Mouse (Mus musculus) midbrain, embryonic 15.5 days (tissue): ENCODE results near the gene Glis2. TPM values are rescaled to one million over a fixed set of nuclear protein-coding genes. Genes with fewer than 3 reads are reported as not detected.
"Not testable (repeated sequence)": the region's sequence is repeated elsewhere in the genome, so short reads cannot be mapped to it uniquely, and the experiment has no call there.

Source experiments
- ATAC-seq: fragments of 200-750 bp; cut with Nextera tagmentation; replicated peaks from 2 replicates; pipeline ENCODE4 v1.8.0; 2017; ENCODE audit warnings: moderate TSS enrichment
- H3K27ac ChIP-seq: fragments of 300-500 bp; sonication (generic); 2 replicates; pipeline ENCODE4 v1.5.1; 2015; ENCODE audit warnings: mild to moderate bottlenecking, inconsistent platforms
- H3K27me3 ChIP-seq: fragments of 300-500 bp; sonication (generic); replicated peaks from 2 replicates; pipeline ENCODE4 v1.6.1; 2015; ENCODE audit warnings: inconsistent platforms
- H3K36me3 ChIP-seq: fragments of 300-500 bp; sonication (generic); replicated peaks from 2 replicates; pipeline ENCODE4 v1.6.1; 2015; ENCODE audit warnings: inconsistent platforms
- H3K4me1 ChIP-seq: fragments of 300-500 bp; sonication (generic); 2 replicates; pipeline ENCODE4 v1.6.1; 2015; ENCODE audit warnings: inconsistent platforms
- H3K4me2 ChIP-seq: fragments of 300-500 bp; sonication (generic); 2 replicates; pipeline ENCODE4 v1.6.1; 2015; ENCODE audit warnings: inconsistent platforms, mild to moderate bottlenecking, moderate library complexity
- H3K4me3 ChIP-seq: fragments of 300-500 bp; sonication (generic); 2 replicates; pipeline ENCODE4 v1.5.1; 2015; ENCODE audit warnings: mild to moderate bottlenecking, inconsistent platforms
- H3K9ac ChIP-seq: fragments of 300-500 bp; sonication (generic); 2 replicates; pipeline ENCODE4 v1.6.1; 2015; ENCODE audit warnings: mild to moderate bottlenecking, inconsistent platforms
- H3K9me3 ChIP-seq: fragments of 300-500 bp; sonication (generic); 2 replicates; pipeline ENCODE4 v1.6.1; 2016; ENCODE audit warnings: inconsistent platforms
- WGBS: fragments of 180-500 bp; shearing (Covaris S2); methylation state at CpG from one replicate; pipeline ENCODE4 v1.1.7; 2015; ENCODE audit warnings: mixed read lengths; 5-methylcytosine and 5-hydroxymethylcytosine counted together
- polyA plus RNA-seq: library from polyadenylated mRNA; unstranded; fragments of >200 nt; fragmentation: Nextera tagmentation; extraction: Ambion mirVana; gene quantifications from 2 replicates; pipeline ENCODE4 v1.2.1, GENCODE M21; 2015

Gene Glis2
- polyA plus RNA-seq, 1 experiment from 2014 or later: 17.3 TPM

DNA sequence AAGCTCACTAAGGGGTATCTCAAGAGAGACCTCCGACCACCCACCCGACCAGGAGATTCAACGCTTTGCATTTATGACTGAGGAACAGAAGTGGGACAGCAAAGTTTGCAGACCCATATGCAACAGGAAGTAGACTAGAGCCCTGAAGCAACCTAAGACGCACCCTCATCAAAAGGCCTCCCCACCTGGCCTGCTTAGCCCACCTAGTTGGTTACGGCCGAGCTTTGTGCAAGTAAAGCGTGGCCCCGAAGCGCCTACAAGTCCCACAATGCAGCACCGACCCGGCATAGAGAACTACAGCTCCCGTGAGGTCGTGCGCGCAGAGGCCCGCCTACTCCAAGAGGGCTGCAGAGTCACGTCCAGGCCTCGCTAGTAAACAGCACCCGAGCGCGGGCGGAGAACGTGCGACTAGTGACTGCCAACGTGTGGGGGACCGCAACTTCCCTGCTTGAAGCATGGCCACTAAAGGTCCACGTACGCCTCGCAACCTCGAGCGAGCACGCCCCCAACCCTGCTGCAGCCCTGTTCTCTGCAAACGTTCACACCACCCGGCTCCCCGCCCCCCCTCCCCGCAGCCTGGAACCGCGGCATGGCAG is 36.0 kb upstream of the Glis2 start:
- H3K4me3 ChIP-seq: peak overlapping the region; percentile 89
- under 1% methylated on average over 37 of the region's 38 CpGs for WGBS
- H3K27me3 ChIP-seq: no peaks in the 10 kb centered on the region; the same call in 1 of the 2 replicates
- H3K9ac ChIP-seq: peak overlapping the region; percentile 68
- peak overlapping the region; percentile 69 for H3K4me2 ChIP-seq
- H3K27ac ChIP-seq: peak overlapping the region; percentile 96
- no peaks in the 10 kb centered on the region for H3K36me3 ChIP-seq
- ATAC-seq: peak; percentile 95
- H3K4me1 ChIP-seq: peaks cover 22% of the 10 kb centered on the region
- no peaks in the 10 kb centered on the region for H3K9me3 ChIP-seq

DNA sequence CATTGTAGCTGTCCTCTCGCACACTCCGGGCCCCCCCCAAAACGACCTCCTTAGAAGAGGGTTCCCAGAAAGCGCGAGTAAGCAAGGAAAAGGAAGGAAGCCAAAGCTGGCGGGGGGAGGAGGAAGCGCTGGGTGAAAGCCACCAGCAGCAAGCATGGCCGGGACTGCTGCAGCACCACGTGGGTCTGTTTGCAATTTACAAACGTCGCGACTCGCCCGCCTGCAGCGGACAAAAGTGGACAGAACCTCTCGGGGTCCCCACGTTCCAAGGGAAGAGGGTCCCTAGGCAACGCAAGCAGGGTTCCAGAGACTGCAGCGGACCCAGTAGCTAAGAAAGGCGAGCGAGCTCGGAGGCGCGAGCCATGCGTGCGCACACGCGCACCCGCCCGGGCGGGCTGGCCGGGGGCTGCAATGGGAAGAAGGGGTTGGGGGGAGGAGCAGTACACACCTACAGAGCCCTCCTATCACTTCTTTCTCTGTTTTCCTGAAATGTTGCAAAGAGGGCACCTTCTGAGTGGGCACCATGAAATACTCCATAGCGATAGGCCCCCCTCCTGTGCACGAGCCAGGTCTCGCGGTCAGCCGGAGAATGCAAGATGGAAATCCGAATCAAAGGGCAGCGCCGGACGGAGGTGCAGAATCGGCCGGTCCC is 35.4 kb upstream of the Glis2 start:
- H3K27ac ChIP-seq: peak overlapping the region; percentile 96
- peak overlapping the region; percentile 89 for H3K4me3 ChIP-seq
- no peaks in the 10 kb centered on the region for H3K9me3 ChIP-seq
- under 1% methylated on average over 43 of the region's 43 CpGs for WGBS
- H3K4me2 ChIP-seq: peak overlapping the region; percentile 69
- no peaks in the 10 kb centered on the region for H3K36me3 ChIP-seq
- H3K4me1 ChIP-seq: peaks cover 22% of the 10 kb centered on the region
- ATAC-seq: peak; percentile 64
- no peaks in the 10 kb centered on the region; the same call in 1 of the 2 replicates for H3K27me3 ChIP-seq
- H3K9ac ChIP-seq: peak overlapping the region; percentile 68

DNA sequence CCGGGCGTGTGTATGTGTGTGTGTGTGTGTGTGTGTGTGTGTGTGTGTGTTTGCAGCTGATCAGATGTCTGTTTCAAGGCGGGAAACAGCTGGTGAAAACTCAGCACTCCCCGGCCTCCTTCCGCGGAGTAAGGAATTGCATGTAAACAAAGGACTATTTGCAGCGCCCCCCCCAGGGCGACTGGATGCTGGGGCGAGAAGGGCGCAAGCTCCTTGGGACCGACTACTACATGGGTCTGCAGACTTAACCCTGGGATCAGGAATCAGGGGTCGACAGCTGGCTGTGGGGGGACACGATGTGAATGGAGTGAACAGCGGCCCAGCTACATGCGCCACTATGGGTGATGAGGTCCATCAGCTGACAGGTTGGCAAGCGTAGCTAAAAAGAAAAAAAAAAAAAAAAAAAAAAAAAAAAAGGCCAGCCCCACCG is 34.8 kb upstream of the Glis2 start, which contains the start of gene Tfap4:
Gene Tfap4 (minus strand): TSS at position 140 of the 430 bp plus-strand sequence.
- Histone ChIP-seq H3K27me3 (no peaks in the 10 kb centered on the region; the same call in 1 of the 2 replicates), H3K4me2 (peak within 1 kb of the TSS; percentile 69), H3K9me3 (no peaks in the 10 kb centered on the region), H3K9ac (peak within 1 kb of the TSS; percentile 68), H3K4me3 (peak within 1 kb of the TSS; percentile 89), H3K27ac (peak within 1 kb of the TSS; percentile 96), H3K4me1 (peaks cover 22% of the 10 kb centered on the region), H3K36me3 (no peaks in the 10 kb centered on the region)
- ATAC-seq: peak; percentile 32
- 0% methylated on average over 15 of the region's 17 CpGs for WGBS

DNA sequence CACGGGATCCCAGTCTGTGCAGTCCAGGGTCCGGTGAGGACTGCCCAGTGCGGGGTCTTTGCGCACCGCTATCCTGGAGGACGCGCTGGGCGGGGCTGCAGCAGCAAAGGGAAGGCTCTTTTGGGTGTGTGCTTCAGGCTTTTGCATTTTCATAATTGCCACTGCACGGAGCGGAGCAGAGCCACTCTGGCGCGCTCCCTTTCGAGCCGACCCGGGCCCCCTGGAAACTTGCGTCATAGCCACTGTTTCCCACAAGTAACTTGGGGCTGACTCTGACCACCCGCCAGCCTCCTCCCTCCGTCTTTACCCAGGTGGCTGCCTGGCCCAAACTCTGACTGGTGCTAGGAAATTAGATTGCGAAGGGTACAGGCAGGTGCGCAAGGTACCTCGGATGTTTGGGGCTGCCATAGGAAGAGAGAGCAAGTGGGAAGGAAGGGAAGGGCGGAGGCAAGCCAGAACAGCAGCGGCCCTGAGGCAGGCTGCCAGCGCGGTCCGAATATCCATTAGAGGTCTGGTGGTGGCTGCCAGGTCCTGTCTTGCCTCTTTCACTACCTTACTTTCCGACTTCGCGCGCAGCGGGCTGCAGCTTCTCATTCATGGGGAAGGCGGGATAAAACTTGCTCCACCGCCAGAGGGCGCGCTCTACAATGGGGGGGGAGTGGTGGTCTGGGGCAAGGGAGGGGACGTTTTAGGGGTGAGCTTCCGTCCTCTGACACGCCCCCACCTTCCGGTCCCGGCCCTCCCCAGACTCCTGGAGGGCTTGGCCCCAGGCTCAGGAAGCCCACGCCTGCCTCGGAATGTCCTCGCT is 34.2 kb upstream of the Glis2 start:
- Histone ChIP-seq H3K4me1 (peaks cover 22% of the 10 kb centered on the region), H3K27ac (peak overlapping the region; percentile 96), H3K27me3 (no peaks in the 10 kb centered on the region; the same call in 1 of the 2 replicates), H3K4me2 (peak overlapping the region; percentile 69), H3K9me3 (no peaks in the 10 kb centered on the region), H3K9ac (peak overlapping the region; percentile 68), H3K36me3 (no peaks in the 10 kb centered on the region), H3K4me3 (peak overlapping the region; percentile 89)
- under 1% methylated on average over 42 of the region's 43 CpGs for WGBS
- ATAC-seq: peak; percentile 16

DNA sequence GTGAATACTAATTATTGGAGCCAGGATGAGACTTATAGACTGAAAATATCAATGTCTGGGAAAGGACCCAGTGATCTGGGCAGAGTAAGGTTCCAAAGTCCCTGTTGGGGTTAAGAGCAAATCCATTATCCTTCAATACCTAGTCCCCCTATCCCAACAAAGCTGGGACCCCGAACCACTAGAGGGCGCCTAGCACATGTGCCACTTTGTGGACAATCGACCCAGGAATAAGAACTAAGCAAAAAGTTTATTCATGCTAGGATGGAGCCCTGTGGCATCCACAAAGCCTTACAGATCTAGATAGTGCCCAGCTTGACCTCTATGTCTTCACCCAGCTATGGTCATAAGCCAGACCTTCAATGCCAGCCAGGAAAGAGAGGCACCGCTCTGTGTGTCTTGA is 26.6 kb upstream of the Glis2 start:
- Histone ChIP-seq H3K27me3 (no peaks in the 10 kb centered on the region), H3K4me2 (no peak overlapping the region), H3K4me3 (no peak overlapping the region), H3K27ac (no peak overlapping the region), H3K4me1 (no peaks in the 10 kb centered on the region), H3K9ac (no peak overlapping the region), H3K36me3 (no peaks in the 10 kb centered on the region), H3K9me3 (no peaks in the 10 kb centered on the region)
- WGBS: 19% methylated on average over 4 of the region's 4 CpGs
- 0 out of 2 replicates have a peak, but pooled peaks have one; percentile 20 for ATAC-seq

DNA sequence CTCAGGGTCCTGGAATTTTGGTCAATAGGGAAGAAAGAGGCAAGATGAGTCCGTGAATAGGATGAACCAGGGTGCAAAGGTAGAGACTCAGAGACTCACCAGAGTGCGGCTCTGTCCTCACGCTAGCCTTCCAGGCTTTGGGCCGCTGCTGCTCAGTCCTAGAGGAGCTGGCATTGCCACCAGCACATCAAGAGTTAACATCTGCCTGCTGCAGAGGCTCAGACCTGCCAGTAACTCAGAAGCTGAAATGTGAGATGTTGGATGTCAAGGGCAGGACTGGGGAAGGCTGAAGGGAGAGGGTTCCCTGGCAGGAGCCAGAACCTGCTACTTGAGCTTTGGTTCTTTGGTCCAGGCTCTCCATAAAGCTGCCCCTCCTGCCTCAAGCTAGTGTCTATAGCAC is 23.8 kb upstream of the Glis2 start:
- Histone ChIP-seq H3K36me3 (no peaks in the 10 kb centered on the region), H3K4me3 (no peak overlapping the region), H3K9ac (no peak overlapping the region), H3K27ac (no peak overlapping the region), H3K4me1 (no peaks in the 10 kb centered on the region), H3K4me2 (no peak overlapping the region), H3K9me3 (no peaks in the 10 kb centered on the region), H3K27me3 (no peaks in the 10 kb centered on the region)
- no peak for ATAC-seq
- WGBS: 60% methylated on average over 4 of the region's 4 CpGs

DNA sequence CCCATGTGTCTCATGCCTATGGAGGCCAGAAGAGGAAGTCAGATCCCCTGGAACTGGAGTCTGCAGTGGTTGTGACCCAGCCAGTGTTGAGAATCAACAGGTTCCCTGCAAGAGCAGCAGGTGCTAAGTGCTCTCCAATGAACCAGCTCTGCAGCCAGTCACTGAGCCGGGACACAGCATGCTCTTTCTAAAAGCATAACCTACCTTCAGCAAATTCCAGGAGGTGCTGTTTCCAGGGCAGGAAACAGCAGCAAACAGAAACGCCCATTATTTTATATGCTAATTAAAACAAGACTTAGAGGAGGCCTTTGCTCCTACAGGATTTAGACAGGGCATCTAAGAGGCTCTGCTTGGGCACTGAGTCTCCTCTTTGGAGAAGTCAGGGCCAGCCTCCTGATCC is 18.5 kb upstream of the Glis2 start:
- ATAC-seq: no peak
- no peak overlapping the region for H3K27ac ChIP-seq
- H3K9ac ChIP-seq: no peak overlapping the region
- H3K4me1 ChIP-seq: no peaks in the 10 kb centered on the region
- no peak overlapping the region for H3K4me3 ChIP-seq
- no peaks in the 10 kb centered on the region for H3K36me3 ChIP-seq
- H3K27me3 ChIP-seq: no peaks in the 10 kb centered on the region
- no peaks in the 10 kb centered on the region for H3K9me3 ChIP-seq
- no peak overlapping the region for H3K4me2 ChIP-seq
- WGBS: 49% methylated on average over 2 of the region's 2 CpGs

DNA sequence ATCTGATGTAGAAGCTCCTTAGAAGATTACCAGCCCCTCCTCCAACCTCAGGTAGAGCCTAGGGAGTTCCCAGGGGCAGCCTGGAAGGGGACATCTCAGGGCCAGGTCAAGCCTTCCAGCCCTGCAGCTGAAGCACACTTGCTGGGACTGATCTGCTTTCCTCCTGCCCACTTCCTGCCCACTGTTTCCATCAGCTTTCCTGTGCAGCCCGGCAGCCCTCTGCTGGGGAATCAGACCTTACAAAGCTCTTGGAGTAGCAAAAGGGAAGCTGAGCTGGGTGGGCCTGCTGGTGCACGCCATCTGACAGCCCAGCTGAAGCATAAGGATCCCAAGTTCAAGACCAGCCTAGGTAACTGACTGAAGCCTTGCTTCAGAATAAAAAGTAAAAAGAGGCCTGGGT is 17.6 kb upstream of the Glis2 start:
- no peak overlapping the region for H3K4me2 ChIP-seq
- H3K27ac ChIP-seq: no peak overlapping the region
- no peaks in the 10 kb centered on the region for H3K4me1 ChIP-seq
- H3K9me3 ChIP-seq: no peaks in the 10 kb centered on the region
- H3K9ac ChIP-seq: no peak overlapping the region
- H3K36me3 ChIP-seq: no peaks in the 10 kb centered on the region
- no peak overlapping the region for H3K4me3 ChIP-seq
- ATAC-seq: no peak
- H3K27me3 ChIP-seq: no peaks in the 10 kb centered on the region
- 49% methylated on average over 2 of the region's 2 CpGs for WGBS

DNA sequence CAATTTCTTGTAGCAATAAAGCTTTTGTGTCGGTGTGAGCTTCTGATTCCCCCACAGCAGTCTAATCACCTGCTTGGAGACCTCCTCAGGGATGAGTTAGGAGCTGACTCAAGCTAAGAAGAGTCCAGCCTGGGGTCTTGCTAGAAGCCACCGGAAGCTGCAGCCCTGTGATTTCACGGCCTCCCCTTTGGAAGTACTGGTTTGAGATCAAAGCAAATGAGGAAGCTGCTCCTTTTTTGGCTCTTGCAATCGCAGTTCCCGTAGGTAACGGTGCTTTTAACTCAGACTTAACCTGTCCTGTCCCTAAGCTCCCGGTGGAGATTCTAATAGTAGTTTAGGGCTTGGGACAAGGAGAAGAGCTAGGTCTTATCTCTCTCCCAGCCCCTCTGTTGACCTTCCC is 15.9 kb upstream of the Glis2 start:
- no peak overlapping the region for H3K4me2 ChIP-seq
- WGBS: 68% methylated on average over 7 of the region's 7 CpGs

DNA sequence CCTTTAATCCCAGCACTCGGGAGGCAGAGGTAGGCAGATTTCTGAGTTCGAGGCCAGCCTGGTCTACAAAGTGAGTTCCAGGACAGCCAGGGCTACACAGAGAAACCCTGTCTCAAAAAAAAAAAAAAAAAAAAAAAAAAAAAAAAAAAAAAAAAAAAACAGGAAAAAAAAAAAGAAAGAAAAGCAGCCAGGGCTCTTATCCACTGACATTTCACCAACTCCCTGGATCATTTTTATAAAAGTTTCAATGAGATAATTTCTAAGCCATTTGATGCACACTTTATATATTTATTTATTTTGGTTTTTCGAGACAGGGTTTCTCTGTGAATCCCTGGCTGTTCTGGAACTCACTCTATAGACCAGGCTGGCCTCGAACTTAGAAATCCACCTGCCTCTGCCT is 13.3 kb upstream of the Glis2 start:
- not testable (repeated sequence) for H3K9ac ChIP-seq, H3K4me2 ChIP-seq, H3K36me3 ChIP-seq, H3K4me1 ChIP-seq, H3K4me3 ChIP-seq, H3K9me3 ChIP-seq, H3K27me3 ChIP-seq, ATAC-seq, H3K27ac ChIP-seq
- WGBS: 88% methylated on average over 4 of the region's 4 CpGs

More for the DNA sequence above, 15.9 kb upstream of the Glis2 start:
- Histone ChIP-seq H3K4me1 (no peaks in the 10 kb centered on the region), H3K27me3 (no peaks in the 10 kb centered on the region), H3K27ac (no peak overlapping the region), H3K9me3 (no peaks in the 10 kb centered on the region), H3K9ac (no peak overlapping the region), H3K4me3 (no peak overlapping the region), H3K36me3 (no peaks in the 10 kb centered on the region)
- no peak for ATAC-seq

DNA sequence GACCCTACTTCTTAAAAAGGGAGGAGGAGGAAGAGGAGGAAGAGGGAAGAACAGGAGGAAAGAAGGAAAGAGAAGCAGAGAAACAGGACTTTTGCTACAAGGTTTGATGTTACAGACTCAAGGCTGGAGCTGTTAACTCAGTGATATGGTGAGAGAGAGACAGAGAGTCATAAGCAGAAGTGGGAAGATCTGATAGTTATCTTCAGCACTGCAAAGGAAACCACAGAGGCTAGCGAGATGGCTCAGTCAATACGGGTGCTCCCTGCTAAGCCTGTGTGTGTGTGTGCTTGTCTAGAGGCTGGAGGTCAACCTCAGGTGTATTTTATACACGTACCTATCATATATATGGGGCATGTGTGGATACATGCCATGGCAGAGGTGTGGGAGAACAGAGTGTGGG is 10.7 kb upstream of the Glis2 start:
- Histone ChIP-seq H3K27me3 (no peaks in the 10 kb centered on the region), H3K9ac (no peak overlapping the region), H3K27ac (no peak overlapping the region), H3K4me2 (no peak overlapping the region), H3K36me3 (no peaks in the 10 kb centered on the region), H3K4me3 (no peak overlapping the region), H3K4me1 (peaks cover 13% of the 10 kb centered on the region), H3K9me3 (no peaks in the 10 kb centered on the region)
- WGBS: 93% methylated on average over 3 of the region's 3 CpGs
- no peak for ATAC-seq

DNA sequence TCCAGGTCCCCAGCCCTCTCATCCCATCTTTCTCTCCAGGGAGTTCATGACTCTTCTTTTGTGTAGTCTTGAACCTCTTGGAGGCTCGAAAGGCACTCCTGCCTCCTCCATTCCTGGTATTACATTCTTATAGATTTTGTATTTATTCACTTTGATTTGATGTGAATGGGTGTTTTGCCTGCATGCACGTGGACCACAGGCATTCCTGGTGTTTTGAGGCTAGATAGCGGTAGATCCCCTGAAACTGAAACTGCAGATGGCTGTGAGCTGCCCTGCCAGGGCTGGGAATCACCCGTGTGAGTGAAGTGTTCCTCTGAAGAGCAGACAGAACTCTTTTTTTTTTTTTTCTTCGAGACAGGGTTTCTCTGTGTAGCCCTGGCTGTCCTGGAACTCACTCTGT is 10.1 kb upstream of the Glis2 start:
- no peak overlapping the region for H3K4me3 ChIP-seq
- no peaks in the 10 kb centered on the region for H3K36me3 ChIP-seq
- no peak for ATAC-seq
- no peak overlapping the region for H3K4me2 ChIP-seq
- no peaks in the 10 kb centered on the region for H3K9me3 ChIP-seq
- H3K4me1 ChIP-seq: peaks cover 13% of the 10 kb centered on the region
- WGBS: 78% methylated on average over 5 of the region's 5 CpGs
- no peak overlapping the region for H3K9ac ChIP-seq
- no peaks in the 10 kb centered on the region for H3K27me3 ChIP-seq
- H3K27ac ChIP-seq: no peak overlapping the region
